Mouse (Mus musculus) right cerebral cortex, postnatal 36 days (tissue): ENCODE measurements at regions not wholly inside any gene's neighbourhood (a gene's known extent, or its start where the extent isn't known, plus 50 kb on each side); places are given as distances from the start of the nearest gene placed in this dataset.

Experiments
- DNase-seq, 2 experiments: peaks; one replicate each; pipeline ENCODE4 v3.0.0; 2022; ENCODE audit warnings: low spot score in 2 of 2, mixed read lengths in 1 of 2

- DNase-seq: no peak
Measured at GRCm38 (mm10) chr1:42277130-42277529, 418.4 kb upstream of the Pou3f3 start.

- DNase-seq: no peak
Measured at GRCm38 (mm10) chr1:42295841-42296240, 399.7 kb upstream of the Pou3f3 start.

GRCm38 (mm10) chr1:42309251-42309650 is 386.3 kb upstream of the Pou3f3 start:
- no peak for DNase-seq

GRCm38 (mm10) chr1:42313494-42313893 is 382.1 kb upstream of the Pou3f3 start:
- DNase-seq: no peak

- no peak for DNase-seq
Measured at GRCm38 (mm10) chr1:42351884-42352283, 343.7 kb upstream of the Pou3f3 start.

GRCm38 (mm10) chr1:42352389-42352788 is 343.2 kb upstream of the Pou3f3 start:
- no peak for DNase-seq

- peak in 1 of 2 experiments; percentile 14 for DNase-seq
Measured at GRCm38 (mm10) chr1:42353096-42353495, 342.5 kb upstream of the Pou3f3 start.

GRCm38 (mm10) chr1:42354020-42354419 is 341.5 kb upstream of the Pou3f3 start:
- no peak for DNase-seq

- DNase-seq: no peak
Measured at GRCm38 (mm10) chr1:42362438-42362837, 333.1 kb upstream of the Pou3f3 start.

- DNase-seq: no peak
Measured at GRCm38 (mm10) chr1:42365648-42366324, 329.8 kb upstream of the Pou3f3 start.

GRCm38 (mm10) chr1:42387919-42388684 is 307.5 kb upstream of the Pou3f3 start:
- DNase-seq: no peak

GRCm38 (mm10) chr1:42388740-42389139 is 306.8 kb upstream of the Pou3f3 start:
- peak in 1 of 2 experiments; percentile 9 for DNase-seq

- peak in 1 of 2 experiments; percentile 8 for DNase-seq
Measured at GRCm38 (mm10) chr1:42395651-42396260, 299.8 kb upstream of the Pou3f3 start.

GRCm38 (mm10) chr1:42398461-42399154 is 297.0 kb upstream of the Pou3f3 start:
- DNase-seq: no peak

GRCm38 (mm10) chr1:42415817-42416538 is 279.6 kb upstream of the Pou3f3 start:
- DNase-seq: no peak

- no peak for DNase-seq
Measured at GRCm38 (mm10) chr1:42416539-42417218, 278.9 kb upstream of the Pou3f3 start.

- no peak for DNase-seq
Measured at GRCm38 (mm10) chr1:42417815-42418214, 277.8 kb upstream of the Pou3f3 start.

GRCm38 (mm10) chr1:42418233-42418632 is 277.3 kb upstream of the Pou3f3 start:
- DNase-seq: no peak

- no peak for DNase-seq
Measured at GRCm38 (mm10) chr1:42436366-42436998, 259.1 kb upstream of the Pou3f3 start.

GRCm38 (mm10) chr1:42468365-42468764 is 227.2 kb upstream of the Pou3f3 start:
- no peak for DNase-seq
